Mouse (Mus musculus): Measurements from ENCODE around the gene Akap12.

The Akap12 gene

GRCm38 (mm10) chr10:4407191-4407590, 141.0 kb downstream of the Akap12 start:
- no peak for DNase-seq

All from retina, postnatal 1 day (tissue).